Mouse (Mus musculus): ENCODE data around the gene Kcnip3.
A peak's percentile ranks its signal among the peaks of the same experiment; 100 is the strongest.

Kcnip3 gene

GRCm38 (mm10) chr2:127522006-127522441 lies at the start of gene Kcnip3:
Kcnip3 (minus strand) TSS chr2:127522094.
- DNase-seq (ENCODE audit: low spot score in 2 of 2), result no peak

- peak; percentile 64 to 69 for DNase-seq (ENCODE audit: low spot score in 2 of 2)
Measured at GRCm38 (mm10) chr2:127559070-127559966, 37.4 kb upstream of the Kcnip3 start.

GRCm38 (mm10) chr2:127551078-127551477 lies 29.2 kb upstream of the Kcnip3 start:
- no peak for DNase-seq (ENCODE audit: low spot score in 2 of 2)

GRCm38 (mm10) chr2:127550446-127550845 lies 28.6 kb upstream of the Kcnip3 start:
- no peak for DNase-seq (ENCODE audit: low spot score in 2 of 2)

GRCm38 (mm10) chr2:127549711-127550110 lies 27.8 kb upstream of the Kcnip3 start:
- no peak for DNase-seq (ENCODE audit: low spot score in 2 of 2)

GRCm38 (mm10) chr2:127548342-127549074 lies 26.6 kb upstream of the Kcnip3 start:
- DNase-seq (ENCODE audit: low spot score in 2 of 2), result no peak

- no peak for DNase-seq (ENCODE audit: low spot score in 2 of 2)
Measured at GRCm38 (mm10) chr2:127541697-127542096, 19.8 kb upstream of the Kcnip3 start.

- no peak for DNase-seq (ENCODE audit: low spot score in 2 of 2)
Measured at GRCm38 (mm10) chr2:127541185-127541584, 19.3 kb upstream of the Kcnip3 start, which contains the start of gene Prom2. Prom2 (minus strand) TSS chr2:127541467.

GRCm38 (mm10) chr2:127539494-127539893 lies 17.6 kb upstream of the Kcnip3 start:
- no peak for DNase-seq (ENCODE audit: low spot score in 2 of 2)

- no peak for DNase-seq (ENCODE audit: low spot score in 2 of 2)
Measured at GRCm38 (mm10) chr2:127537548-127537947, 15.7 kb upstream of the Kcnip3 start.

- DNase-seq (ENCODE audit: low spot score in 2 of 2), result no peak
Measured at GRCm38 (mm10) chr2:127535363-127535762, 13.5 kb upstream of the Kcnip3 start.

- DNase-seq (ENCODE audit: low spot score in 2 of 2), result no peak
Measured at GRCm38 (mm10) chr2:127532379-127532778, 10.5 kb upstream of the Kcnip3 start.

GRCm38 (mm10) chr2:127531592-127531991 lies 9.7 kb upstream of the Kcnip3 start:
- DNase-seq (ENCODE audit: low spot score in 2 of 2), result no peak

- no peak for DNase-seq (ENCODE audit: low spot score in 2 of 2)
Measured at GRCm38 (mm10) chr2:127530418-127530817, 8.5 kb upstream of the Kcnip3 start.

- DNase-seq (ENCODE audit: low spot score in 2 of 2), result no peak
Measured at GRCm38 (mm10) chr2:127525004-127525775, 3.3 kb upstream of the Kcnip3 start.

GRCm38 (mm10) chr2:127523950-127524729 lies 2.2 kb upstream of the Kcnip3 start:
- no peak for DNase-seq (ENCODE audit: low spot score in 2 of 2)

- no peak for DNase-seq (ENCODE audit: low spot score in 2 of 2)
Measured at GRCm38 (mm10) chr2:127521172-127522005, 505 bp downstream of the Kcnip3 start.

GRCm38 (mm10) chr2:127520123-127520522 lies 1.8 kb downstream of the Kcnip3 start:
- no peak for DNase-seq (ENCODE audit: low spot score in 2 of 2)

GRCm38 (mm10) chr2:127519308-127519707 lies 2.6 kb downstream of the Kcnip3 start:
- DNase-seq (ENCODE audit: low spot score in 2 of 2), result no peak

GRCm38 (mm10) chr2:127518831-127519230 lies 3.1 kb downstream of the Kcnip3 start:
- DNase-seq (ENCODE audit: low spot score in 2 of 2), result no peak

Data from natural killer cell, adult 2 months (primary cell).